Mouse (Mus musculus): Measurements from ENCODE around the gene Sap30l.

DNA sequence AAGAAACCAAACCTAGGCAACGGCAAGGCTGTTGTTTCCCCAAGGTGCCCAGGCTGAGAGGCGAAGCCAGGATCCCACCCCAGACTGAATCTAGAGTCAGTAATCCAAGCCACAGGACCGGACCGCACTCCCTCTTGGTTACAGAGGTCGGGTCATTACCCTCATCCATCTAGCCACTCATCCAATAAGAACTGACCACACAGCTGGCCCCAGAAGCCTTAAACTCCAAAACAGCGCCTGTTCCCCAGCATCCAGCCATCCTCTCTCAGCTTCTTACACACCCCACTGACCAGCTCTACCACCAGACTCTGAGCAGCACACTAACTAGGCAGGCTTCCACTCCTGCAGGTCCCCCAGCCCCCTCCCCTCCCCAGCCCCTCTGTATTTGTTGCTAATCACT lies 6.4 kb upstream of the Sap30l start:
- TF ChIP-seq CTCF (conservative IDR thresholded peaks at IDR 0.05; ENCODE audit: low read length) (no peak), POU5F1 (IDR thresholded peaks at IDR 0.05; ENCODE audit: borderline replicate concordance, low read length) (no peak)

Measured in E14TG2a.4 (cell line).